Mouse (Mus musculus) C2C12 (cell line): ENCODE results near the gene Tiam1. TPM values are rescaled to one million over a fixed set of nuclear protein-coding genes. Genes with fewer than 3 reads are reported as not detected.

ENCODE experiments used
- H3K27me3 ChIP-seq: one replicate; pipeline ENCODE4 v1.6.1; 2011; ENCODE audit not compliant: control insufficient read depth, insufficient read depth, insufficient read length
- H3K36me3 ChIP-seq: one replicate; pipeline ENCODE4 v1.6.1; 2011; ENCODE audit not compliant: control insufficient read depth, insufficient read depth
- H3K4me3 ChIP-seq: one replicate; pipeline ENCODE4 v1.5.1; 2011; ENCODE audit warnings: mild to moderate bottlenecking, control low read depth; ENCODE audit not compliant: poor library complexity, insufficient read depth, severe bottlenecking
- H3K79me2 ChIP-seq: one replicate; pipeline ENCODE4 v1.6.1; 2011; ENCODE audit not compliant: control insufficient read depth, insufficient read depth
- H3K79me3 ChIP-seq: one replicate; pipeline ENCODE4 v1.6.1; 2011; ENCODE audit warnings: low read depth, control low read depth
- H3ac ChIP-seq: one replicate; pipeline ENCODE3; 2011; ENCODE audit warnings: low read depth; ENCODE audit not compliant: control insufficient read depth, insufficient read length
- CEBPB ChIP-seq: IDR thresholded peaks from one replicate; pipeline ENCODE4 v1.6.1; 2011; ENCODE audit warnings: low read depth, mild to moderate bottlenecking, control low read depth, moderate library complexity
- CTCF ChIP-seq: IDR thresholded peaks from one replicate; pipeline ENCODE4 v1.5.1; 2011; ENCODE audit not compliant: control insufficient read depth, insufficient read depth, insufficient read length
- FOSL1 ChIP-seq: IDR thresholded peaks from one replicate; pipeline ENCODE4 v1.8.0; 2011; ENCODE audit warnings: mild to moderate bottlenecking, low read length; ENCODE audit not compliant: poor library complexity, insufficient read depth, severe bottlenecking
- MAX ChIP-seq: IDR thresholded peaks from one replicate; pipeline ENCODE4 v1.6.1; 2011; ENCODE audit warnings: mild to moderate bottlenecking, control low read depth
- MYOD1 ChIP-seq: IDR thresholded peaks from one replicate; pipeline ENCODE4 v1.6.1; 2011; ENCODE audit warnings: low read depth; ENCODE audit not compliant: control insufficient read depth, insufficient read length
- MYOG ChIP-seq: IDR thresholded peaks from one replicate; pipeline ENCODE4 v1.6.1; 2011; ENCODE audit not compliant: control insufficient read depth, insufficient read length; ENCODE audit errors: extremely low read depth
- USF1 ChIP-seq: IDR thresholded peaks from one replicate; pipeline ENCODE4 v1.6.1; 2011; ENCODE audit warnings: low read depth, mild to moderate bottlenecking, control low read depth, moderate library complexity
- polyA plus RNA-seq: library from polyadenylated mRNA; unstranded; fragments of >200 nt; fragmentation: generic; extraction: Trizol; gene quantifications from one replicate; pipeline ENCODE4 v1.2.1, GENCODE M21; 2012; ENCODE audit warnings: missing spikeins

Tiam1 gene
- polyA plus RNA-seq, 1 experiment: 6.9 TPM

DNA sequence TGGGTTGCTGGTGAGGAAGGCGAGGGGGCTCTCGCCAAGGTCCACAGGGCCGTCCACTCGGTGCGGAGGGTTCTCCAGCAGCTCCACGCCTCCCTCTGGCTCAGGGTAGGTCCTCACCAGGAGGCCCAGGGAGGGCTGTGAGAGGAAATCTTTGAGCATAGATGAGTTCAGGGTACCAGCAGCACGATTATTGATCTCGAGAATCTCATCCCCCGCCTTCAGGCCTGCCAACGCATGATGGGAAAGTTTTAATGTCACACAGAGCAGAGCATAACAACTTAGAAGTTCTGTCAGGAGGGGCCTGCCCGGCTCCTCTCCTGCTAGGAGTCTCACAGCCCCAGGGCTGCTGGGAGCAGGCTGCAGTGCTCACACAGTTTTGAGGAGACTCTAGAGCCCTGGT lies 310.6 kb downstream of the Tiam1 start:
- Histone ChIP-seq H3K36me3 (no peaks in the 10 kb centered on the region), H3ac (no peak overlapping the region), H3K4me3 (no peak overlapping the region), H3K79me2 (no peaks in the 10 kb centered on the region), H3K27me3 (no peaks in the 10 kb centered on the region), H3K79me3 (no peaks in the 10 kb centered on the region)
- TF ChIP-seq USF1 (no peak), FOSL1 (no peak), MYOD1 (no peak), CEBPB (no peak)

DNA sequence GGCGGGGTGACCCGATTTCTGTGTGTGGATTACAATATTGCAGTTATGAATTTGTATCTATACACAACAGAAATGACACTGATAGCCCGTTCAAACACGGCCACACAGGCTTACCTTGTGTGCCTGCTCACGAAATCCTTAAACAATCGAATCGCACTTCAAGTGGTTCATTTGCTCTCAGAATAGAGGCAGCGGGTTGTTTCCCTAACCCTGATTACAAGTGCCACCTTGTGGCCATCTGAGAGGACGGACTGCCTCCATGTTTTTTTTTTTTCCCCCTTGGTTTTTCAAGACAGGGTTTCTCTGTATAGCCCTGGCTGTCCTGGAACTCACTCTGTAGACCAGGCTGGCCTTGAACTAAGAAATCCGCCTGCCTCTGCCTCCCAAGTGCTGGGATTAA lies 312.4 kb downstream of the Tiam1 start:
- H3K27me3 ChIP-seq: no peaks in the 10 kb centered on the region
- no peak overlapping the region for H3K4me3 ChIP-seq
- H3K36me3 ChIP-seq: no peaks in the 10 kb centered on the region
- H3ac ChIP-seq: no peak overlapping the region
- no peaks in the 10 kb centered on the region for H3K79me3 ChIP-seq
- TF ChIP-seq CTCF (no peak), MYOD1 (no peak)
- H3K79me2 ChIP-seq: no peaks in the 10 kb centered on the region

DNA sequence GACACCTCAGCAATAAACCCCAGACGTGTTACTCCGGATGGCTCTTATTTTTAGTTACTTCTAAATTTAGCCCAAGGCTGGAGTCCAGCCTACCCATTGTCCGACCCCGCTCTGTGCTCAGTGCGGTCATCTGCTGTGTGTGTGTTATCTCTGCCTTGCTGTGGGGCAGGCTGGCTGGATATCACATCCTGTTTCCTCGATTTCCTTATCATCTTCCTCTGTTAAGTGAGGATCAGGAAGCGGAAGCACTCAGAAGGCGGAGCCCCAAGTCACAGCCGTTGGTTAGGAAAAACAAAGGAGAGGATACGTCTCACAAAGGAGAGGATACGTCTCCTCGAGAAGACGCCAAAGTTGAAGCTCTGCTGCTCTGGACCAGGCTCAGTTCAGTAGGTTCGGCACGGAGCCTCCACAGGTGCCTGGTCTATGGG lies 313.3 kb downstream of the Tiam1 start:
- TF ChIP-seq USF1 (no peak), MYOG (no peak), FOSL1 (no peak), CTCF (no peak), CEBPB (no peak), MYOD1 (no peak), MAX (no peak)
- no peak overlapping the region for H3K4me3 ChIP-seq
- H3ac ChIP-seq: no peak overlapping the region
- H3K79me2 ChIP-seq: no peaks in the 10 kb centered on the region
- H3K36me3 ChIP-seq: no peaks in the 10 kb centered on the region
- no peaks in the 10 kb centered on the region for H3K79me3 ChIP-seq
- H3K27me3 ChIP-seq: no peaks in the 10 kb centered on the region

DNA sequence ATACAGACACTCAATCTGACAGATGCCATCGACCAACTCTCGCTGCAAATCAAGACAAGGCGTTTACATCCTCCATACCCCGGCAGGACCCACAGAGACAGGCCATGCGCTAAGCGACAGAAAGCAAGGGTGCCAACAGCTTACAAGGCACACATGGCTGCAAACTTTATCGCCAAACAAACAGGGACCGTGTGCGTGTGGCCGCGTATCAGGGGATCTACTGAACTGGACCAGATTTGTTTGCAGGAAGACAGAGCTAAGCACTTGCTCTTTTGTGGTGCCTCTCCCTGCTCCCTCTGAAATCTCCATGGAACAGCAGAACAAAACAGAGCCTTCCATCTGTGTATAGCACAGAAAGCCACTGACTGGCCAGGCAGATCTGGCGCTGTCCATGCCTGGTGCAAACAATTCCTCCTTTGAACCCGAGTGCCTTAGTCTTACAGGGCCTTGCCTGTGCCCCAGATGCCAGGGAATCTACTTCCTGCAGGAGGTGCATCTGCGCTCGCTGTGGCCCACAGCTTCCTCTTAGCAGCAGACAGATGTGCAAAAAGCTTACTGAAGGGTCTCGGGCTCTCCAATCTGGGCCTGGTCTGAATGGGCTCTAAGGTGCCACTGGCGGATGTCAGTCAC lies 316.0 kb downstream of the Tiam1 start:
- no peaks in the 10 kb centered on the region for H3K36me3 ChIP-seq
- TF ChIP-seq MYOG (no peak), CEBPB (no peak), CTCF (no peak), MYOD1 (no peak), MAX (no peak), USF1 (no peak), FOSL1 (no peak)
- no peak overlapping the region for H3ac ChIP-seq
- H3K4me3 ChIP-seq: no peak overlapping the region
- H3K79me3 ChIP-seq: no peaks in the 10 kb centered on the region
- H3K27me3 ChIP-seq: no peaks in the 10 kb centered on the region
- H3K79me2 ChIP-seq: no peaks in the 10 kb centered on the region

DNA sequence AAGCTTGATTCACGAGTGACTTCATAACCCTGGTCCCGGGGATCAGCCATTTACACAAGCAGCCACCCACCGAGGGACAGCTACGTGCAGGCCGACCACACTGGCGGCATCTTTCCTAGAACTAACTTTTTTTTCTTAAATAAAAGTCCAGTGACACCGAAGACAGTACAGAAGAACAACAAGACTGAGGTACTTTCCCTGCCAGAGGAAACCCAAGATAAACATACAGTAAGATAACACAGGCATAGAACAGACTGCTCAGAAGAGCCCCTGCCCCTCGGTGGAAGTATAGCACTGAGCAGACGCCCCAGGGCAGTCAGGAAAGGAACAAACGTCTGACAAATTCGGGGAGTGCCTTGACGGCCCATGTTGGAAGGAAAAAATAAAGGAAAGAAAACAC lies 317.7 kb downstream of the Tiam1 start:
- no peaks in the 10 kb centered on the region for H3K36me3 ChIP-seq
- H3K27me3 ChIP-seq: no peaks in the 10 kb centered on the region
- no peaks in the 10 kb centered on the region for H3K79me3 ChIP-seq
- H3K79me2 ChIP-seq: no peaks in the 10 kb centered on the region
- H3K4me3 ChIP-seq: no peak overlapping the region
- TF ChIP-seq MYOD1 (no peak), MAX (no peak)
- H3ac ChIP-seq: no peak overlapping the region

DNA sequence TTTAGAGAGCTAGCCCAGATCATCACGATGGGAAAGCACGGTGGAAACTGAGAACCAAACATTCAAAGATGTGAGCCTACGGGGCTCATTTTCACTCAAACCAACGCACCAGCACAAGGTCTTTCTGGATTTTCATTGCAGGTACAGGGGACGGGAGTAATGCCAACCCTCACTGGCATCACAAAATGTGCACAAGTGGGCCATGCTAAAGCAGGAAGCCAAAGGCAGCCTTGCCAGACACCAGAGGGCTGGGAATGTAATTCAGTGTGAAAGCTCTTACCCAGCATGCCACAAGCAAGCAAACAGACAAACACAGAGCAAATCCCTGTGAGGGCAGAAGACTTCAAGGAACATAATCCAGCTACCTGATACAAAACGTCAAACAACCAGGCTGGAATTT lies 320.7 kb downstream of the Tiam1 start:
- H3K4me3 ChIP-seq: no peak overlapping the region

More for the DNA sequence above, 320.7 kb downstream of the Tiam1 start:
- H3K27me3 ChIP-seq: no peaks in the 10 kb centered on the region
- no peak for TF ChIP-seq CTCF
- no peak for TF ChIP-seq MYOG
- H3K79me2 ChIP-seq: no peaks in the 10 kb centered on the region
- no peaks in the 10 kb centered on the region for H3K79me3 ChIP-seq
- H3ac ChIP-seq: no peak overlapping the region
- no peaks in the 10 kb centered on the region for H3K36me3 ChIP-seq
